Mouse (Mus musculus) midbrain, embryonic 11.5 days (tissue): ENCODE data around the gene Slc16a13. TPM values are rescaled to one million over a fixed set of nuclear protein-coding genes. Genes with fewer than 3 reads are reported as not detected.

ENCODE experiments used
- ATAC-seq: fragments of 200-750 bp; cut with Nextera tagmentation; 2 replicates; pipeline ENCODE4 v1.8.0; 2017; ENCODE audit warnings: moderate TSS enrichment, moderate library complexity; ENCODE audit not compliant: low FRiP score
- DNase-seq: peaks from one replicate; pipeline ENCODE4 v3.0.0; 2015; ENCODE audit warnings: low spot score; ENCODE audit errors: missing footprints
- H3K27ac ChIP-seq: fragments of 300-500 bp; sonication (generic); 2 replicates; pipeline ENCODE4 v1.5.1; 2014; ENCODE audit warnings: low read depth, low read length
- H3K27me3 ChIP-seq: fragments of 300-500 bp; sonication (generic); 2 replicates; pipeline ENCODE4 v1.6.1; 2014; ENCODE audit warnings: mild to moderate bottlenecking, low read length, moderate library complexity, mixed read lengths; ENCODE audit not compliant: control insufficient read depth, insufficient read depth
- H3K36me3 ChIP-seq: fragments of 300-500 bp; sonication (generic); 2 replicates; pipeline ENCODE4 v1.6.1; 2014; ENCODE audit warnings: mild to moderate bottlenecking, low read length, moderate library complexity, mixed read lengths; ENCODE audit not compliant: control insufficient read depth, insufficient read depth
- H3K4me1 ChIP-seq: fragments of 300-500 bp; sonication (generic); 2 replicates; pipeline ENCODE4 v1.6.1; 2014; ENCODE audit warnings: low read length; ENCODE audit not compliant: control insufficient read depth, insufficient read depth
- H3K4me2 ChIP-seq: fragments of 300-500 bp; sonication (generic); 2 replicates; pipeline ENCODE4 v1.6.1; 2014; ENCODE audit warnings: mild to moderate bottlenecking, moderate library complexity
- H3K4me3 ChIP-seq: fragments of 300-500 bp; sonication (generic); 2 replicates; pipeline ENCODE4 v1.5.1; 2014; ENCODE audit warnings: low read depth, low read length
- H3K9ac ChIP-seq: fragments of 300-500 bp; sonication (generic); 2 replicates; pipeline ENCODE4 v1.6.1; 2014; ENCODE audit warnings: low read length
- H3K9me3 ChIP-seq: fragments of 300-500 bp; sonication (generic); 2 replicates; pipeline ENCODE4 v1.6.1; 2016; ENCODE audit warnings: low read length; ENCODE audit not compliant: control insufficient read depth
- WGBS: fragments of 180-500 bp; shearing (Covaris S2); extraction: QIAGEN DNeasy Blood & Tissue Kit; methylation state at CpG from one replicate; pipeline ENCODE4 v1.1.7; 2014; 5-methylcytosine and 5-hydroxymethylcytosine counted together
- polyA plus RNA-seq: library from polyadenylated mRNA; unstranded; fragments of >200 nt; fragmentation: Nextera tagmentation; extraction: Ambion mirVana; gene quantifications from 2 replicates; pipeline ENCODE4 v1.2.1, GENCODE M21; 2014

Gene Slc16a13
- polyA plus RNA-seq, 1 experiment from 2014 or later: 15.8 TPM

DNA sequence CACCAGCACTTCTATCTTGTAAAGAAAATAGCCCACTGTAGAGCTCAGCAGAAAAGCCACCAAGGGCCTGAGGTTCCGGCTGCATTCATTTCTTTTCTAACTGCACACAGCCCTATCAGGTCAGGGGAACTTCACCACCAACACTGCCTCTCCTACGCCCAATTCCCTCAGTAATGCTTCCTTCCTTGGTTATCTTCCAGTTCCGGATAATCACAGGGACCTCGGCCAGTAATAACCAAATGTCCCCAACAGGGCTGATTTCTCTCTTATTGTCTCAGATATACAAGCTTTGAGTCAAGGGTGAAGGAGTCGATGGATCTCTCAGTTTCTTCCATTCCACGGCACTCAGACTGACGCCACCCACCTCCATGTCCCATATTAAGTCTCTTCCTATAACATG lies 13.6 kb downstream of the Slc16a13 start:
- H3K36me3 ChIP-seq: no peaks in the 10 kb centered on the region
- no peak overlapping the region for H3K9ac ChIP-seq
- H3K9me3 ChIP-seq: no peaks in the 10 kb centered on the region
- no peak overlapping the region for H3K4me2 ChIP-seq
- DNase-seq (no peak), ATAC-seq (no peak)
- WGBS: 93% methylated on average over 7 of the region's 7 CpGs
- no peak overlapping the region for H3K4me3 ChIP-seq
- H3K27ac ChIP-seq: no peak overlapping the region
- H3K27me3 ChIP-seq: no peaks in the 10 kb centered on the region
- H3K4me1 ChIP-seq: no peaks in the 10 kb centered on the region

DNA sequence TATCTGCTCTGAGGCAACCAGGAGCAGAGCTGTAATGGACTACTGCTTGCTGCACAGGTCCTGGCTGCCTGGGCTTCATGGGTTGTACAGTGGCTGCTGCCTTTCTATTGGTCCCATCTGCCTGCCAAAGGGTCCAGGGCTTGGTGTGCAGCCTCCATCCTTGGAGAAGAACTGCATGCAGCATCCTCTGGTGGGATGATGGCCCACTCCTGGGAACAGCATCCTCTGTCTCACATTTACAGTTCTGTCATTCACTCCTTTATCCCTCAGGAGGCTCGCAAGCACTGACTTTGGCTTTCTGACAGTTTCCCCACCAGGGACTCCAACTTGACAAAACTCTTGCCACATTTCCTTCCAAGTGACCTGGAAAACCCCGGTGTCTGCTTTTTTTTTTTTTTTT lies 14.1 kb downstream of the Slc16a13 start:
- no peaks in the 10 kb centered on the region for H3K36me3 ChIP-seq
- H3K4me3 ChIP-seq: no peak overlapping the region
- no peak overlapping the region for H3K27ac ChIP-seq
- 80% methylated on average over 2 of the region's 2 CpGs for WGBS
- no peaks in the 10 kb centered on the region for H3K9me3 ChIP-seq
- no peak for ATAC-seq
- no peaks in the 10 kb centered on the region for H3K27me3 ChIP-seq
- DNase-seq: no peak
- no peak overlapping the region for H3K4me2 ChIP-seq
- no peaks in the 10 kb centered on the region for H3K4me1 ChIP-seq
- no peak overlapping the region for H3K9ac ChIP-seq

DNA sequence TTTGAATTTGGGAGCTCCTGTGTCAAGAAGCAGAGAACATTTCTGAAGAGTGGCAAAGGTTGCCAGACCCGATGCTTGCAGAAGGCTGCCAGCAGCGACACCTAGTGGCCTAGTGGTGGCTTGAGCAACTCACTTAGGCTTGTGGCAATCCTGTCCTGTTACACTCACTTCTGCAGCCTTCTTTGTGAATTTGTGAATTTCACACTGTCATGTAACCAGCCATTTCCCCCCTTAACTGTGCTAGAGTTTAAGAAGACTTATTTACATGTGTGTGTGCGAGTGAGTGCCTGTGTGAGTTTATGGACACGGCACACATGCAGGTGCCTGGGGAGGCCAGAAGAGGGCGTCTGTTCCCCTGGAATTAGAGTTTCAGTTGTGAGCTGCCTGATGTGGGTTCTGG lies 19.2 kb downstream of the Slc16a13 start:
- ATAC-seq (no peak), DNase-seq (peak; percentile 96)
- H3K9me3 ChIP-seq: no peaks in the 10 kb centered on the region
- no peak overlapping the region for H3K27ac ChIP-seq
- no peak overlapping the region for H3K9ac ChIP-seq
- WGBS: 36% methylated on average over 5 of the region's 5 CpGs
- H3K36me3 ChIP-seq: no peaks in the 10 kb centered on the region
- H3K27me3 ChIP-seq: no peaks in the 10 kb centered on the region
- no peak overlapping the region for H3K4me2 ChIP-seq
- H3K4me1 ChIP-seq: no peaks in the 10 kb centered on the region
- H3K4me3 ChIP-seq: no peak overlapping the region

DNA sequence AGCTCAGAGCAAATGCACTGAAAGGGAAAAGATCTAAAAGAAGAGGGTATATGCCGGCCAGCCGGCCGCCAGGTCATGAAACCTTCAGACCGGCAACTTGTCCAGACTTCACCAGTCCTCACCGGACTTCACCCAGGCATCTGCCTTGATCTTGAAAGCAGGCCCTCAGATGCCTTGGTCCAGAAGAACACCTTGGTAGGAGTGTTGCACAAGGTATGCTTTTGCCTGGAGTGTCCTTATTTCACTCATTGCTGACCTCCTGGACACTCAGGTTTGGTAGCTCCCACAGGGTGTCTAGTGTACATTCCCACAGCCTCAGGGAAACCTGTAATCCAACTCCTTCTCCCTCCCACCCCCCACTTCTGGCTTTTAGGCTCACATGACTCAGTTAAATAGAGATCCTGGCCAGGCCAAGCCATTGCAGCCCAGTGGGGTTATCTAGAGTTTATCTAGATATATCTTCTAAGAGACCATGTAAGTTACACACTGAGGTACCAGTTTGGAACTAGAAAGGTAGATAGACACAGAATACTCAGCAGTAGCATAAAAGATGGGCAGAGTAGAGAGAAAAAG lies 20.7 kb downstream of the Slc16a13 start:
- H3K9me3 ChIP-seq: no peaks in the 10 kb centered on the region
- ATAC-seq (no peak), DNase-seq (peak; percentile 35)
- H3K4me2 ChIP-seq: no peak overlapping the region
- 88% methylated on average over 5 of the region's 5 CpGs for WGBS
- H3K9ac ChIP-seq: no peak overlapping the region
- no peak overlapping the region for H3K4me3 ChIP-seq
- H3K4me1 ChIP-seq: no peaks in the 10 kb centered on the region
- no peaks in the 10 kb centered on the region for H3K36me3 ChIP-seq
- no peaks in the 10 kb centered on the region for H3K27me3 ChIP-seq
- no peak overlapping the region for H3K27ac ChIP-seq

DNA sequence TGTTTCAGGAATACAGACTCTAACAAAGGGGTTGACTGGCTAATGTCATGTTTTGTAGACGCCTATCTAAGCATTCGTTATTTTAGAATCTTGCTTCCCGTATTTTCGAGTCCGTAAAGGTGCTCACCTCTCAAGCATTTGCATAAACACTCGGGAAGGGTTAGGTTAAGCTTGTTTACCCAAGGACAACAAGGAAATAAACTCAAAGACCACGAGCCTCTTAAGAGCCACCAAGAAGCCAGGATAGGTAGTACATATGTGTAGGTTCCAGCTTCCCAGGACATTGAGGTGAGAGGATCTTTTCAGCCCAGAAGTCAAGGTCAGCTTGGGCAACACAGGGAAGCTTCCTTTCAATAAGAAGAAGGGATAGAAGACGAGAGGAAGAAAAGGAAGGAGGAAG lies 21.8 kb downstream of the Slc16a13 start:
- H3K4me2 ChIP-seq: no peak overlapping the region
- no peak for DNase-seq
- no peak overlapping the region for H3K4me3 ChIP-seq
- no peaks in the 10 kb centered on the region for H3K4me1 ChIP-seq
- no peak overlapping the region for H3K9ac ChIP-seq
- 80% methylated on average over 8 of the region's 8 CpGs for WGBS
- H3K27me3 ChIP-seq: no peaks in the 10 kb centered on the region
- H3K36me3 ChIP-seq: no peaks in the 10 kb centered on the region
- no peaks in the 10 kb centered on the region for H3K9me3 ChIP-seq
- H3K27ac ChIP-seq: no peak overlapping the region
- no peak for ATAC-seq

DNA sequence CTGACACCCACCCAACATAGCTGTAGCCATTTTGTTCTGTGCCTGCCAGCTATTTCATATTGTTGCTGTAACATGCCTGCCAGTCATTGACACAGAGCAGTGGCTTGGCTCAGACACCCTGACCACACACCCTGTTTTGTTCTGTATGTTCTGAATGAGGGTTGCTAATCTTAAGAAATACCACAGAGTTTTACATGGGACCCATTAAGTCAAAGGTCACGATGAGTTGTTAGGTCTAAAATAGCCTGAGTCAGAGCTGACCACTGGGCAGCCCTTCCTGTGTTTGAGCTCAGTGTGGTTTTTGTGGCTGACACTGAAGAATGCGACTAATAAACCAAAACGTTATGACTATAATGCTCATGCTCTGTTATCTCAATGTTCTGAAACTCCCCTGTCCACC lies 22.5 kb downstream of the Slc16a13 start:
- Histone ChIP-seq H3K36me3 (no peaks in the 10 kb centered on the region), H3K4me2 (no peak overlapping the region), H3K4me3 (no peak overlapping the region), H3K9ac (no peak overlapping the region), H3K9me3 (no peaks in the 10 kb centered on the region), H3K27me3 (no peaks in the 10 kb centered on the region), H3K4me1 (no peaks in the 10 kb centered on the region), H3K27ac (no peak overlapping the region)
- ATAC-seq (no peak), DNase-seq (no peak)
- WGBS: 89% methylated on average over 3 of the region's 3 CpGs

DNA sequence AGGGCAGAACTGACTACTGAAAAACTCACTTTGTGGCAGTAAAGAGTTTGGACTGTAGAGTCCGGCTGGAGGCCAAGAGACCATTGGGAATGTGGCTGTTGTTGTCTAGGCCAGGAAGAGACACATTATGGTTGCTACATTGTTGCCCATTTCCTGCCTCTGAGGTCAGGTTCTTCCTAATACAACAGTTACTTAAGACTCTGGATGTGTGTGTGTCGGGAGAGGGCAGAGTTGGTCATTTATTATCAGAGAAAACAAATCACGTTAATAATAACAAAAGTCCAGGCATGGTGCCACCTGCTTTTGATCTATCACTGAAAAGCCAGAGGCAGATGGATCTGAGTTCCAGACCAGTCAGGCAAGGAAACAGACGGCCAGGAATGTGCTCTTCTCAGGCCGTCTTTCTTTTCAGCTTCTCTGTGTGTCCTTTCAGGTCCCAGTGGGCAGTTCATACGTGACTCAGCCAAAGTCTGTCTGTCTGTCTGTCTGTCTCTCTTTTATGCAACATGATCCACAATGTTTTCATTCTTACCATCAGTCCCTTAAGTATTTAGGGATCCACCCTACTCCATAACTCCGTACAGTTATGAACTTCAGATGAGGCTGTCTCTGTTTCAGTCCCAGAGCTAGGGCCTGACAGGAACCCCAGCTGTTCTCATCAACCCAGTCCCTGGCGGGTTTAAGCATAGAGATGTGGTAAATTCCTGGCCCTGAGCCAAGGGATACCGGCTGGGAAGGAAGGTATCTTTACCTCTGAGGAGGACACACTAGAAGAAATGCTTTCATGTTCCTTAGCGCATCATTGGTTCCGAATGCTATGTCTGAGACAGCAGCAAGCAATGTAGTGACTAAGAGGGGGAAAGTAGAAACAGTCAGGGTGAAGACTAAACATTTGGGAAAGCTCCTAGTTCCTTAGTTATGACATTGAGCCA lies 27.2 kb downstream of the Slc16a13 start:
- Histone ChIP-seq H3K27me3 (no peaks in the 10 kb centered on the region), H3K4me2 (no peak overlapping the region), H3K36me3 (no peaks in the 10 kb centered on the region), H3K27ac (no peak overlapping the region), H3K9ac (no peak overlapping the region), H3K4me1 (no peaks in the 10 kb centered on the region), H3K9me3 (no peaks in the 10 kb centered on the region), H3K4me3 (no peak overlapping the region)
- 68% methylated on average over 11 of the region's 11 CpGs for WGBS
- ATAC-seq (no peak), DNase-seq (peak; percentile 79)

DNA sequence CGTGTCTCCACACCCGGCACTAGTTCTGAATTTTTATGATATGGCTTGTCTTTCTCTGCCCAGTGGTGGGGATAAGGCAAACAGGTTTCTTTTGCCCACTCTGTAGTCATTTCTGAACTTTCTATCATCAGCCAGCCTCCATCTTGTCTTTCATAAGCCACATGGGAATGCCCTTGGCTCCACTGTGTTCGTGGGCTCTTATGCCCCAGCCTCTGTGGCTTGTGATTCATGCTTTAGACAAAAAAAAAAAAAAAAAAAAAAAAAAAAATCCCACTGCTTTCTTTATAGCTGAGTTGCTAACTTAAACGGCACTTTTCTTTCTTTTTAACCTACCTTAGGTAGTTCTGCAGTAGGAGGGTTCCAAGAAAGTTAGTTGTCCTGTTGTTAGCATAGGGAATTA lies 28.7 kb downstream of the Slc16a13 start:
- ATAC-seq: no peak
- no peak overlapping the region for H3K27ac ChIP-seq
- 85% methylated on average over 4 of the region's 4 CpGs for WGBS
- no peaks in the 10 kb centered on the region for H3K9me3 ChIP-seq
- H3K4me3 ChIP-seq: no peak overlapping the region
- no peak overlapping the region for H3K9ac ChIP-seq
- H3K4me1 ChIP-seq: no peaks in the 10 kb centered on the region
- DNase-seq: no peak
- H3K27me3 ChIP-seq: no peaks in the 10 kb centered on the region
- H3K4me2 ChIP-seq: no peak overlapping the region
- no peaks in the 10 kb centered on the region for H3K36me3 ChIP-seq

DNA sequence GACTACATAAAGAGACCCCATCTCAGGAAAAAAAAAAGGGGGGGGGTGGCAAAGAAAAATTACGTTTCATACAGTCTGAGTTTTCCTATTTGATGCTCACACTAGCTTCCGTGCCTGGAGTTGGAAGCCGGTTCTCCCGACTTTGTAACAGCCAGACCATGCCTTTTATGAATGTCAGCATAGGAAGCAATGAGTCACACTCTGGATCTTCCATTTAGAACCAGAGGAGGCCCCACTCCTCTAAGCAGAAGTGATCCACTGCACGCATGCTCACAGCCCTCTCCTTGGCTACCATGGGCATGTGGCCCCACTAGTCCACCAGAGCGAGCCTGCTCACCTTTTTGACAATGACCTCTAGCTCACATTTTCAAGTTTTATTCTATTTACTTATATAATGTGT lies 29.7 kb downstream of the Slc16a13 start:
- Histone ChIP-seq H3K36me3 (no peaks in the 10 kb centered on the region), H3K27ac (no peak overlapping the region), H3K4me3 (no peak overlapping the region), H3K4me1 (no peaks in the 10 kb centered on the region), H3K27me3 (no peaks in the 10 kb centered on the region), H3K9me3 (no peaks in the 10 kb centered on the region), H3K9ac (no peak overlapping the region), H3K4me2 (no peak overlapping the region)
- WGBS: 81% methylated on average over 6 of the region's 6 CpGs
- DNase-seq (no peak), ATAC-seq (no peak)
